Mouse (Mus musculus) central nervous system, embryonic 18 days (tissue): ENCODE data around the gene Phf21a. TPM values are rescaled to one million over a fixed set of nuclear protein-coding genes. Genes with fewer than 3 reads are reported as not detected.

Source experiments
- polyA plus RNA-seq: library from polyadenylated mRNA; depleted of rRNA; stranded (reverse); fragments of >200 nt; gene quantifications from 2 replicates; pipeline ENCODE4 v1.2.3, GENCODE M21; 2012; rRNA removed

Gene Phf21a
- 44.3 and 60.4 TPM in 2 replicates for polyA plus RNA-seq

GRCm38 (mm10) chr2:92092817-92093216, at the start of gene Phf21a:
Gene Phf21a, plus strand, starts transcription at chr2:92093117.

DNA sequence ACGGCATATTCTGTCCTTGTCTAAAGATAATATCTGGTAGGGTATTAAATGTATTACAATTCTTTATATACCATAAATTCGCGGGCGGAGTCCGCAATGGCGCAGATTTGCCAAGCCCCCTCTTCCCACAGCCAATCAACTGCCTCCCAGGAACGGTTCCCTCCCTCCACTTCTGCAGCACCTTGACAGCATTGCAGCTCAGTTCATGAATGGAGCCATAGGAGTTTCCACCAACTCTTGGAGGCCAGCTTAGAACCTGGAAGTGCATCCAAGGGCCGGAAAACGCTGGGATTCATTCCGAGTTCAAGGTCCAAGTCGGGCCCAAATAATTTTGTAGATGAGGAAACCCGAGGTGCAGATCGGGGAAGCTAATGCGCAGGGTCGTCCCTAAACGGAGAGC, 281.6 kb downstream of the Phf21a start, which contains the start of the genes Pex16 and Large2:
Gene Pex16, plus strand, starts transcription at position 163 of the 400 bp plus-strand sequence.
Gene Large2, minus strand, starts transcription at position 356 of the 400 bp plus-strand sequence.

DNA sequence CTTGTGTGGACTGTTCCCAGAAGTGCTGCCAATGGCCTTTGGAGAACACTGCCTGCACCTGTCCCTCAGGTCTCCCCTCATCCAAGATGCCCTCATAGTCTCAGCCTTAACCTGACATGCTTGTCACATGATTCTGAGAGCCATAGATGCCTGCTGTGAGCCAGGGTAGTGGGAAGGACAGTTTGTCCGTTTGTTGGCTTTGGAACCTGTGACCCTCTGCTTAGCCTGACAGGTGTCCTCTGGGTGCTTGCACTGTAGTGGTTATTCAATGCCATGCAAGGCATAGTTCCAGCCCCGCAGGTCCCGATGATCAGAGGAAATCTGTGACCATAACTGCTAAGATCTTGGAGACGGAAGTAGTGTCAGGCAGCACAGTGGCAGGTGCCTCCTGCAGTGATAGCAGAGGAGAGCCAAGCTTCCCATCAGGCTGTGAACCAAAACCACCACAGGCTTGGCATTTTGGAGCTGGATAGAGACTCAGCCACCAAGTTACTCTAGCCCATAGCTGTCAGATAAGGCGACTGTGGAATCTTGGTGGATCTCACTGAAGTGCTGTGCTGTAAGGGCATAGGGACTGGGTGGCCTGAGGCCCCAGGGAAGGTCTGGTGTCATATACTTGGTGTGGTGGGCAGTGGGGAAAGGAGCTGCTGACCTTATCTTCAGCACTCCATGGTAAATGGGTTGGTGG, 289.1 kb downstream of the Phf21a start, which contains the start of gene 1700029I15Rik:
Gene 1700029I15Rik, plus strand, starts transcription at position 638 of the 688 bp plus-strand sequence.

DNA sequence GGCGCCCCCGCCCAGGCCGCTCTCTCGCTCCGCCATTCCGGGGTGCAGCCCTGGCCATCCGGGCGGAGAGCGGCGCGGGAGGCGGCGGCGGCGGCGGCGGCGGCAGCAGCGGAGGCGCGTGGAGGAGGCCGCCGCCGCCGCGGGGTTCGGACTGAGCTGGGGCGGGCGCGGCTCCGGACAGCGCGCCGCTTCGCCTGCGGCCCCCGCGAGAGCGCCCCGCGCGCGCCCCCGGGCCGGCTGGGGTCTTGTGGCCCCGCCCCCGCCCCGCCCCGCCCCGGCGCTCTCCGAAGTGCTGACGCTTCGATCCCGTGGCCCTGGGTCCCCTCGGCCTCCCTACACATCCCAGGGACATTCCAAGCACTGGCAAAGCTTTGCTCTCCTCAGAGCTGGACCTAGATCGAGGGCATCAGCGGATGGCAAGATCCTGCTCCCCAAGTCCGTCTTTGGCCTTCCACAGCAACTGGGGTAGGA, 308.2 kb downstream of the Phf21a start, which contains the start of gene Mapk8ip1:
Gene Mapk8ip1, minus strand, starts transcription at position 173 of the 471 bp plus-strand sequence.

Other genes starting within 250 kb of the Phf21a start
- 3.1 and 4.8 TPM in 2 replicates for gene Chrm4, start 165.9 kb upstream of the Phf21a start, polyA plus RNA-seq
- 108 and 125 TPM in 2 replicates for gene Mdk, start 160.8 kb upstream of the Phf21a start, polyA plus RNA-seq
- not detected in 2 replicates for gene Gm9821, start 147.4 kb upstream of the Phf21a start, polyA plus RNA-seq
- 127 and 128 TPM in 2 replicates for gene Dgkz, start 117.3 kb upstream of the Phf21a start, polyA plus RNA-seq
- gene Creb3l1, start 68.6 kb upstream of the Phf21a start, polyA plus RNA-seq = 1.9 and 2.2 TPM in 2 replicates